Mouse (Mus musculus) small intestine, adult 2 months (tissue): Measurements from ENCODE around the gene Prr18.

Experiments used
- CTCF ChIP-seq: fragments of 200-500 bp; IDR thresholded peaks from 2 replicates; pipeline ENCODE4 v1.5.1; 2012; ENCODE audit warnings: low read depth, mild to moderate bottlenecking, control low read depth, inconsistent platforms, low read length, moderate library complexity, mixed read lengths; ENCODE audit not compliant: insufficient replicate concordance, insufficient read length; ENCODE audit errors: extremely low read depth
- POLR2A ChIP-seq: fragments of 200-500 bp; IDR thresholded peaks from 2 replicates; pipeline ENCODE4 v1.6.1; 2012; ENCODE audit warnings: low read depth, mild to moderate bottlenecking, control low read depth, inconsistent platforms, low read length, moderate library complexity

DNA sequence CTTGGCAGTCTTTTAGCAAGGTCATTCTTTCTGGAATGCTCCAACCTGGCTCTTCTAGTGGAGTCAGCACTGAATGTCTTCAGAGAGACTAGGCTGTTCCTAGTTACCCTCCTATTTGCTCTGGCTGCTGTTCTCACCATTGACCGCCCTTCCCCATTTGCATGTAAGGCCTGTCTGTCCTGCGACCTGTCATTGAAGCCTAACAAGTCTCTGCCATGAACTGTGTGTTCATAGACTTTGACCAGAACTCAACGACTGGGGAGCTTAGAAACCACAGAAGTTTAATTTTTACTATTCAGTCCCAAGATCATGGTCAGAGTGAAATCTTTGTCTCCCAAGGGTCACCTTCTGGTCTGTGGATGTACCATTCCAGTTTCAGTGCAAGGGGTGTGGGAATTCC is 23.3 kb upstream of the Prr18 start:
- TF ChIP-seq CTCF (no peak), POLR2A (no peak)
